ENCODE assay signal across 24 mouse cellular contexts in genomic region chr11:110649575-110650210, GRCm38 (mm10).
DNase-seq lines count a peak whose midpoint lies in the region; ATAC-seq and TF ChIP-seq lines count a peak whose summit lies in the region.
"Had no signal": no experiment of that assay in that cellular context is flagged by ENCODE, and none has a peak within 500 bp of the region (broad histone marks: within the 10 kb centered on the region; RNA-seq: fewer than 3 reads in every experiment).

No protein-coding gene starts in this region.

- H3K4me2 ChIP-seq in forebrain, embryonic 11.5 days (ENCODE audit: low read depth, low read length, severe bottlenecking) = no peak overlapping the region
- H3K4me2 ChIP-seq in forebrain, embryonic 15.5 days (replicated peaks) = no peak overlapping the region
- H3K4me2 ChIP-seq in kidney, embryonic 16.5 days (replicated peaks; ENCODE audit: low read depth, low read length) = no peak overlapping the region
- H3K4me2 ChIP-seq: embryonic facial prominence, embryonic 15.5 days; hindbrain, embryonic 13.5 days; intestine, embryonic 15.5 days; liver, embryonic 11.5 days; neural tube, embryonic 12.5 days had no signal

- no peak for TF ChIP-seq CTCF in layer of hippocampus, adult 2 months (conservative IDR thresholded peaks at IDR 0.05)

- H3K27ac ChIP-seq in forebrain, embryonic 11.5 days (ENCODE audit: low read depth, low read length) = no peak overlapping the region
- H3K27ac ChIP-seq in forebrain, embryonic 15.5 days (replicated peaks) = no peak overlapping the region
- no peak overlapping the region for H3K27ac ChIP-seq in kidney, embryonic 16.5 days (ENCODE audit: low read length)
- 0 out of 2 replicates have a peak overlapping the region, but pooled peaks have one; percentile 10 for H3K27ac ChIP-seq in embryonic facial prominence, embryonic 10.5 days (replicated peaks)
- H3K27ac ChIP-seq in layer of hippocampus, adult 2 months = no peak overlapping the region
- H3K27ac ChIP-seq: embryonic facial prominence, embryonic 15.5 days; heart, embryonic 10.5 days; hindbrain, embryonic 13.5 days; intestine, embryonic 15.5 days; neural tube, embryonic 12.5 days had no signal

- no peaks in the 10 kb centered on the region for H3K9me3 ChIP-seq in forebrain, embryonic 11.5 days (ENCODE audit: control insufficient read depth, low read length)
- no peaks in the 10 kb centered on the region for H3K9me3 ChIP-seq in forebrain, embryonic 15.5 days
- no peaks in the 10 kb centered on the region for H3K9me3 ChIP-seq in kidney, embryonic 16.5 days (ENCODE audit: low read length)
- no peaks in the 10 kb centered on the region for H3K9me3 ChIP-seq in embryonic facial prominence, embryonic 10.5 days
- H3K9me3 ChIP-seq: embryonic facial prominence, embryonic 15.5 days; heart, embryonic 10.5 days; hindbrain, embryonic 13.5 days; intestine, embryonic 15.5 days; megakaryocyte, embryonic 14.5 days; neural tube, embryonic 12.5 days had no signal

- peak; percentile 73 for ATAC-seq in forebrain, embryonic 11.5 days (replicated peaks; ENCODE audit: low FRiP score)
- ATAC-seq in forebrain, embryonic 15.5 days (replicated peaks) = no peak
- ATAC-seq in kidney, embryonic 16.5 days (ENCODE audit: low FRiP score, low TSS enrichment) = 0 out of 2 replicates have a peak, but pooled peaks have one; percentile 63
- ATAC-seq: intestine, embryonic 15.5 days had no signal

- DNase-seq in forebrain, embryonic 11.5 days (ENCODE audit: low spot score) = no peak
- no peak for DNase-seq in kidney, postnatal 14 days
- DNase-seq in embryonic facial prominence, embryonic 10.5 days (ENCODE audit: low spot score) = no peak
- DNase-seq in hindlimb bud, embryonic 11.5 days (ENCODE audit: extremely low spot score, low read depth, low spot score) = peak; percentile 47
- no peak for DNase-seq in ovary, adult 18-20 months (ENCODE audit: low spot score)
- no peak for DNase-seq in layer of hippocampus, adult 2 months (ENCODE audit: low spot score in 2 of 2)
- DNase-seq: adrenal gland, postnatal 14 days; cerebellum, adult 11 months; cerebellum, postnatal 14 days; heart, postnatal 10 days; lung, adult 18-20 months; right cerebral cortex, adult 18-20 months; spleen, adult 18-20 months; thymus, postnatal 36 days had no signal

- no peak overlapping the region for H3K4me3 ChIP-seq in forebrain, embryonic 11.5 days (ENCODE audit: low read depth, low read length)
- H3K4me3 ChIP-seq in forebrain, embryonic 15.5 days = no peak overlapping the region
- no peak overlapping the region for H3K4me3 ChIP-seq in kidney, embryonic 16.5 days (ENCODE audit: low read length)
- no peak overlapping the region for H3K4me3 ChIP-seq in embryonic facial prominence, embryonic 10.5 days
- H3K4me3 ChIP-seq in layer of hippocampus, adult 2 months = no peak overlapping the region
- H3K4me3 ChIP-seq: embryonic facial prominence, embryonic 15.5 days; heart, embryonic 10.5 days; hindbrain, embryonic 13.5 days; intestine, embryonic 15.5 days; megakaryocyte, embryonic 14.5 days; neural tube, embryonic 12.5 days had no signal

- 31% methylated on average over 7 of the region's 7 CpGs for WGBS in forebrain, embryonic 11.5 days
- WGBS in forebrain, embryonic 15.5 days = 18% methylated on average over 7 of the region's 7 CpGs
- 24% methylated on average over 7 of the region's 7 CpGs for WGBS in kidney, embryonic 16.5 days
- WGBS in embryonic facial prominence, embryonic 10.5 days = 48% methylated on average over 7 of the region's 7 CpGs

- H3K9ac ChIP-seq in forebrain, embryonic 11.5 days (ENCODE audit: low read length) = no peak overlapping the region
- no peak overlapping the region for H3K9ac ChIP-seq in forebrain, embryonic 15.5 days (replicated peaks)
- H3K9ac ChIP-seq in kidney, embryonic 16.5 days (replicated peaks; ENCODE audit: low read length) = no peak overlapping the region
- H3K9ac ChIP-seq: embryonic facial prominence, embryonic 15.5 days; hindbrain, embryonic 13.5 days; intestine, embryonic 15.5 days; neural tube, embryonic 12.5 days had no signal

- no peaks in the 10 kb centered on the region; the same call in 1 of the 2 replicates for H3K4me1 ChIP-seq in forebrain, embryonic 11.5 days (replicated peaks; ENCODE audit: control insufficient read depth, insufficient read depth, low read length)
- no peaks in the 10 kb centered on the region for H3K4me1 ChIP-seq in forebrain, embryonic 15.5 days
- no peaks in the 10 kb centered on the region for H3K4me1 ChIP-seq in kidney, embryonic 16.5 days (ENCODE audit: insufficient read depth, low read length)
- peaks cover 40% of the 10 kb centered on the region for H3K4me1 ChIP-seq in embryonic facial prominence, embryonic 10.5 days
- H3K4me1 ChIP-seq: intestine, embryonic 15.5 days; megakaryocyte, embryonic 14.5 days; neural tube, embryonic 12.5 days had no signal

- H3K27me3 ChIP-seq in forebrain, embryonic 11.5 days (ENCODE audit: control insufficient read depth, insufficient read depth, low read length) = no peaks in the 10 kb centered on the region
- H3K27me3 ChIP-seq in forebrain, embryonic 15.5 days = no peaks in the 10 kb centered on the region
- no peaks in the 10 kb centered on the region for H3K27me3 ChIP-seq in kidney, embryonic 16.5 days (ENCODE audit: insufficient read depth, low read length)
- no peaks in the 10 kb centered on the region for H3K27me3 ChIP-seq in embryonic facial prominence, embryonic 10.5 days (replicated peaks; ENCODE audit: low read depth, poor library complexity, severe bottlenecking)
- H3K27me3 ChIP-seq: CH12.LX; embryonic facial prominence, embryonic 15.5 days; hindbrain, embryonic 13.5 days; intestine, embryonic 15.5 days; megakaryocyte, embryonic 14.5 days; neural tube, embryonic 12.5 days had no signal

- no peaks in the 10 kb centered on the region for H3K36me3 ChIP-seq in forebrain, embryonic 11.5 days (ENCODE audit: control insufficient read depth, insufficient read depth, low read length)
- no peaks in the 10 kb centered on the region for H3K36me3 ChIP-seq in forebrain, embryonic 15.5 days
- no peaks in the 10 kb centered on the region for H3K36me3 ChIP-seq in kidney, embryonic 16.5 days (ENCODE audit: insufficient read depth, low read length)
- H3K36me3 ChIP-seq in embryonic facial prominence, embryonic 10.5 days (replicated peaks) = no peaks in the 10 kb centered on the region
- H3K36me3 ChIP-seq: embryonic facial prominence, embryonic 15.5 days; heart, embryonic 10.5 days; hindbrain, embryonic 13.5 days; intestine, embryonic 15.5 days; neural tube, embryonic 12.5 days had no signal
